Mouse (Mus musculus): ENCODE data around the gene Bbs7. TPM values are rescaled to one million over a fixed set of nuclear protein-coding genes. Genes with fewer than 3 reads are reported as not detected.
"Not testable (repeated sequence)": the region's sequence is repeated elsewhere in the genome, so short reads cannot be mapped to it uniquely, and the experiment has no call there.

Gene Bbs7
- total RNA-seq (2022): 1 to 10 TPM; 7.3 to 8.4 (median 8.2) TPM

- DNase-seq (ENCODE audit: low spot score in 2 of 2): peak; percentile 76 to 86
Observed at GRCm38 (mm10) chr3:36613202-36613907, at the start of gene Bbs7. Gene Bbs7 (minus strand): TSS chr3:36613477.

GRCm38 (mm10) chr3:36645245-36645559, 31.9 kb upstream of the Bbs7 start:
- not testable (repeated sequence) for DNase-seq (ENCODE audit: low spot score in 2 of 2)

- DNase-seq (ENCODE audit: low spot score in 2 of 2): no peak
Observed at GRCm38 (mm10) chr3:36644554-36645244, 31.4 kb upstream of the Bbs7 start.

- DNase-seq (ENCODE audit: low spot score in 2 of 2): no peak
Observed at GRCm38 (mm10) chr3:36643354-36643753, 30.1 kb upstream of the Bbs7 start.

- no peak for DNase-seq (ENCODE audit: low spot score in 2 of 2)
Observed at GRCm38 (mm10) chr3:36642736-36643135, 29.5 kb upstream of the Bbs7 start.

GRCm38 (mm10) chr3:36640787-36641186, 27.5 kb upstream of the Bbs7 start:
- DNase-seq (ENCODE audit: low spot score in 2 of 2): no peak

GRCm38 (mm10) chr3:36635449-36635848, 22.2 kb upstream of the Bbs7 start:
- DNase-seq (ENCODE audit: low spot score in 2 of 2): no peak

GRCm38 (mm10) chr3:36626803-36627202, 13.5 kb upstream of the Bbs7 start:
- no peak for DNase-seq (ENCODE audit: low spot score in 2 of 2)

- DNase-seq (ENCODE audit: low spot score in 2 of 2): no peak
Observed at GRCm38 (mm10) chr3:36618181-36618580, 4.9 kb upstream of the Bbs7 start.

- no peak for DNase-seq (ENCODE audit: low spot score in 2 of 2)
Observed at GRCm38 (mm10) chr3:36613908-36614255, 605 bp upstream of the Bbs7 start.

GRCm38 (mm10) chr3:36612687-36613086, 590 bp downstream of the Bbs7 start:
- DNase-seq (ENCODE audit: low spot score in 2 of 2): no peak

GRCm38 (mm10) chr3:36605894-36606783, 7.1 kb downstream of the Bbs7 start:
- no peak for DNase-seq (ENCODE audit: low spot score in 2 of 2)

- not testable (repeated sequence) for DNase-seq (ENCODE audit: low spot score in 2 of 2)
Observed at GRCm38 (mm10) chr3:36599773-36600172, 13.5 kb downstream of the Bbs7 start.

GRCm38 (mm10) chr3:36598811-36599210, 14.5 kb downstream of the Bbs7 start:
- no peak for DNase-seq (ENCODE audit: low spot score in 2 of 2)

- DNase-seq (ENCODE audit: low spot score in 2 of 2): peak; percentile 93 to 95
Observed at GRCm38 (mm10) chr3:36571827-36572378, 41.4 kb downstream of the Bbs7 start, which contains the start of gene Ccna2. Gene Ccna2 (minus strand): TSS chr3:36572150.

GRCm38 (mm10) chr3:36571361-36571826, 41.9 kb downstream of the Bbs7 start:
- peak in 1 of 2 experiments; percentile 5 for DNase-seq (ENCODE audit: low spot score in 2 of 2)

GRCm38 (mm10) chr3:36569836-36570235, 43.4 kb downstream of the Bbs7 start:
- no peak for DNase-seq (ENCODE audit: low spot score in 2 of 2)

- no peak for DNase-seq (ENCODE audit: low spot score in 2 of 2)
Observed at GRCm38 (mm10) chr3:36563666-36564065, 49.6 kb downstream of the Bbs7 start.

- DNase-seq (ENCODE audit: low spot score in 2 of 2): no peak
Observed at GRCm38 (mm10) chr3:36559606-36560005, 53.7 kb downstream of the Bbs7 start.

- DNase-seq (ENCODE audit: low spot score in 2 of 2): no peak
Observed at GRCm38 (mm10) chr3:36557601-36558000, 55.7 kb downstream of the Bbs7 start.

- DNase-seq (ENCODE audit: low spot score in 2 of 2): peak; percentile 80 to 83
Observed at GRCm38 (mm10) chr3:36552406-36553047, 60.8 kb downstream of the Bbs7 start, which contains the start of gene Exosc9. Gene Exosc9 (plus strand): TSS chr3:36552606.

Measured in gastrocnemius, adult 8-10 months (tissue).